In the genomic region with DNA sequence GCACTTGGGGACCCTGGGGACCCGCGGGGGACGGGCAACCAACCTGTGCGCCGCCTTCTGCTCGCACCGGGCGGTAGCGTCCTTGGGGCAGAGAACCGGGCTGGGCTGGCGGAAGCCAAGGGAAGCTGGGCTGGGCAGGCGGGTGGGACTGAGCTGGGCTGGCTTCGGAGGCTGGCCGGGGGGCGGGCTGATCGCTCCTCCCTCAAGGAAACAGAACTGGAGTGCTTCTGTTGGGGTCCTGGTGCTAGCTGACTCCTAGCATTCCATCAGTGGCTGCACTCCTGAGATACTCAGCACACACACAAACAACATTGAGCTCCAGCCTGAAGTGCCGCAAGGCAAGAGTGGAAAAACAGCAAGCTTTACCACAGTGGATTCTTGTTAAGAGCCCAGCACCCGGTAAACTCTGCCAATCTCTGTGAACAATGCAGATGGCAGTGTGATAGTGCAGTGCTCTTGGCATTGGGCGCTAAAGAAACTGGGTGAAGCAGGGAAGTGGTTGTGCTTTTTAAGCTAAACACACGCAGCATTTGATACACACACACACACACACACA, we compare ENCODE assay signal across 8 mouse cellular contexts. TPM values are rescaled to one million over a fixed set of nuclear protein-coding genes. Genes with fewer than 3 reads are reported as not detected.
DNase-seq lines count a peak whose midpoint lies in the region; ATAC-seq and TF ChIP-seq lines count a peak whose summit lies in the region.

A gene (minus strand): TSS at position 292 of the 556 bp plus-strand sequence.

- peak within 1 kb of the TSS; percentile 79 for H3K27ac ChIP-seq in heart, adult 2 months
- no peak within 1 kb of the TSS for H3K27ac ChIP-seq in olfactory bulb, adult 2 months (ENCODE audit: insufficient read depth, low read depth, low read length)

- intact Hi-C loops in heart, adult 2 months (cut with DNase I), result no loop called here

- ATAC-seq in erythroblast, adult 5-6 weeks (replicated peaks; ENCODE audit: low FRiP score, poor library complexity, severe bottlenecking), result no peak

- no peak for TF ChIP-seq CTCF in heart, adult 2 months (IDR thresholded peaks at IDR 0.05)
- no peak for TF ChIP-seq CTCF in olfactory bulb, adult 2 months (IDR thresholded peaks at IDR 0.05; ENCODE audit: insufficient read depth, low read depth, low read length)

- no peak for TF ChIP-seq EP300 in heart, adult 2 months (IDR thresholded peaks at IDR 0.05; ENCODE audit: insufficient read depth, low read depth, low read length)

- H3K9ac ChIP-seq in heart, adult 2 months (ENCODE audit: low read depth, low read length), result peak within 1 kb of the TSS; percentile 62

- H3K27me3 ChIP-seq in heart, adult 2 months (ENCODE audit: control insufficient read depth, insufficient read depth, low read length), result no peaks in the 10 kb centered on the region; the same call in 1 of the 2 replicates

- DNase-seq in CD8-positive naive resting alpha-beta T cell, adult 2 months (ENCODE audit: low read depth in 2 of 2, low spot score in 2 of 2), result peak; percentile 43 to 50
- peak; percentile 75 for DNase-seq in adrenal gland, postnatal 14 days
- DNase-seq in heart, adult 2 months, result peak; percentile 75 to 78
- DNase-seq in kidney, adult 11 months, result peak; percentile 46
- peak; percentile 86 to 88 for DNase-seq in lung, adult 18-20 months
- no peak for DNase-seq in frontal cortex, postnatal 36 days (ENCODE audit: low spot score in 2 of 2)

- H3K4me1 ChIP-seq in heart, adult 2 months (ENCODE audit: control insufficient read depth, insufficient read depth, low read length), result peaks cover 16% of the 10 kb centered on the region
- peaks cover 13% of the 10 kb centered on the region for H3K4me1 ChIP-seq in olfactory bulb, adult 2 months (ENCODE audit: control insufficient read depth, insufficient read depth, low read length)

- H3K4me3 ChIP-seq in heart, adult 2 months, result peak within 1 kb of the TSS; percentile 47
- H3K4me3 ChIP-seq in olfactory bulb, adult 2 months (ENCODE audit: insufficient read depth, low read depth, low read length), result peak within 1 kb of the TSS; percentile 15

- WGBS in heart, adult 2 months, result 10% methylated on average over 20 of the region's 20 CpGs
- WGBS in olfactory bulb, adult 2 months, result 11% methylated on average over 20 of the region's 20 CpGs

- peak; percentile 49; the same call in 1 of the 2 replicates for TF ChIP-seq POLR2A in heart, adult 2 months (IDR thresholded peaks at IDR 0.05; ENCODE audit: insufficient read depth, low read depth, low read length)
- no peak for TF ChIP-seq POLR2A in olfactory bulb, adult 2 months (IDR thresholded peaks at IDR 0.05; ENCODE audit: insufficient read depth, low read depth, low read length)

- H3K36me3 ChIP-seq in heart, adult 2 months (ENCODE audit: control insufficient read depth, insufficient read depth, low read length), result no peaks in the 10 kb centered on the region

- H3K79me2 ChIP-seq in heart, adult 2 months (replicated peaks; ENCODE audit: control insufficient read depth, insufficient read depth, low read length), result no peaks in the 10 kb centered on the region

RNA-seq across cellular contexts. Expression of the gene that starts here (rescaled TPM):
- 4.2 and 7.1 TPM in 2 replicates for total RNA-seq in adrenal gland, postnatal 14 days (2021)
- total RNA-seq in heart, adult 2 months (2021), result 1 to 10 TPM; 1.2 TPM
- 2.0 and 2.5 TPM in 2 replicates for polyA plus RNA-seq in heart, adult 2 months (2012; rRNA removed)
- polyA plus RNA-seq in olfactory bulb, adult 2 months (2012; ENCODE audit: insufficient read depth, insufficient read length, low replicate concordance, missing spikeins), result not detected in 2 replicates
- 0.63 TPM in 1 of 2 replicates, not detected in the other for total RNA-seq in erythroblast, adult 5-6 weeks (2015; ENCODE audit: low replicate concordance)
- total RNA-seq in erythroblast, adult 5-6 weeks (2017; ENCODE audit: low replicate concordance), result 0.43 TPM in 1 of 2 replicates, not detected in the other

Comparison
In these comparisons a context has a peak if more than half of its experiments do, and no peak if none do; other contexts are left out.
1. DNase-seq: peak in CD8-positive naive resting alpha-beta T cell, adult 2 months (2 of 2), adrenal gland, postnatal 14 days (single experiment), heart, adult 2 months (2 of 2), kidney, adult 11 months (single experiment) and lung, adult 18-20 months (2 of 2); none in frontal cortex, postnatal 36 days (0 of 2).